Mouse (Mus musculus): Measurements from ENCODE around the gene Gm20696. TPM values are rescaled to one million over a fixed set of nuclear protein-coding genes. Genes with fewer than 3 reads are reported as not detected.

The Gm20696 gene
- polyA plus RNA-seq, 1 experiment from 2014 or later = 3.2 TPM

- H3K36me3 ChIP-seq = 0 out of 2 replicates have a peak, but pooled peaks cover 2% of the 10 kb centered on the region
- no peaks in the 10 kb centered on the region for H3K9me3 ChIP-seq (replicated peaks)
- WGBS = 83% methylated on average over 5 of the region's 5 CpGs
- no peak overlapping the region for H3K4me3 ChIP-seq
- H3K27ac ChIP-seq (replicated peaks) = no peak overlapping the region
- DNase-seq (ENCODE audit: low spot score) = no peak
- no peaks in the 10 kb centered on the region for H3K27me3 ChIP-seq (ENCODE audit: low read depth, poor library complexity, severe bottlenecking)
- H3K4me1 ChIP-seq = peaks cover 34% of the 10 kb centered on the region
Measured at GRCm38 (mm10) chr6:99631637-99632036, 35.0 kb downstream of the Gm20696 start.

DNA sequence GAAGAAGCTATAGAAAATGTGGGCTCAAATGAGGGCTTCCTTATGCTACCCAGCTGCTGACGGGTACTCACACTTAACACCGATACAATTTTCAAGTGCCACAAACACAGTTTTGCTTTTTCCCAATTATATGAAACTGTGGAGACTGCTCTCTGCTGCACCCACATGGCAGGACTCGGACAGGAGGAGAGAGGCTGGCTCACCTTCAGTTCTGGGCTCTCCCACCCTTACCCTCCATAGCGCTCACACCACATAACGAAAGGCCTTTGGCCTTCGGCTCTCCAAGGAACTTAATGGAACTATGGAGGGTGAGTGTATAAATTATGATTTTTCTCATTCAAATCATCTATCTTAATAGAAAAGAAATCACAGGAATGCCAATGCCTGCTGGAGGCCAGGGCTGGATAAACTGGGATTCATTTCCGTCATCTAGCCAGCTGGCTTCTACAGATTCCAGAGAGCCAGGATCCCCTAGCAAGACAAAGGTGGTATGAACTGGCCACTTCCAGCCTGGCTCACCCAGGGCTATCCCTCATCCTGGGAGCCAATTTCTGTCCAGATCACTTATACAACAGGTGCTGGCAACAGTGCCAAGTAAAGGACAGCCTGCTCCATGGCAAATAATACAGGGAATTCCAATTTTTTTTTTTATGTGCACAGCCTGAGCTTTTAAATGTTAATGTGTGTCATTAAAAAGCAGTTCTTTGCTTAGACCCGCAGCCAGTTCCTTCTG, 36.7 kb downstream of the Gm20696 start:
- Histone ChIP-seq H3K4me3 (no peak overlapping the region), H3K27me3 (ENCODE audit: low read depth, poor library complexity, severe bottlenecking) (no peaks in the 10 kb centered on the region), H3K9me3 (replicated peaks) (no peaks in the 10 kb centered on the region), H3K4me1 (peaks cover 44% of the 10 kb centered on the region), H3K36me3 (0 out of 2 replicates have a peak, but pooled peaks cover 2% of the 10 kb centered on the region), H3K27ac (replicated peaks) (no peak overlapping the region)
- WGBS = 81% methylated on average over 8 of the region's 8 CpGs
- no peak for DNase-seq (ENCODE audit: low spot score)

GRCm38 (mm10) chr6:99626347-99626746, 40.2 kb downstream of the Gm20696 start:
- DNase-seq (ENCODE audit: low spot score) = no peak
- peaks cover 39% of the 10 kb centered on the region for H3K4me1 ChIP-seq
- no peaks in the 10 kb centered on the region for H3K9me3 ChIP-seq (replicated peaks)
- 64% methylated on average over 2 of the region's 2 CpGs for WGBS
- H3K36me3 ChIP-seq = no peaks in the 10 kb centered on the region
- no peak overlapping the region for H3K4me3 ChIP-seq
- H3K27me3 ChIP-seq (ENCODE audit: low read depth, poor library complexity, severe bottlenecking) = peaks cover 4% of the 10 kb centered on the region; the same call in 1 of the 2 replicates
- peak overlapping the region; percentile 69 for H3K27ac ChIP-seq (replicated peaks)

DNA sequence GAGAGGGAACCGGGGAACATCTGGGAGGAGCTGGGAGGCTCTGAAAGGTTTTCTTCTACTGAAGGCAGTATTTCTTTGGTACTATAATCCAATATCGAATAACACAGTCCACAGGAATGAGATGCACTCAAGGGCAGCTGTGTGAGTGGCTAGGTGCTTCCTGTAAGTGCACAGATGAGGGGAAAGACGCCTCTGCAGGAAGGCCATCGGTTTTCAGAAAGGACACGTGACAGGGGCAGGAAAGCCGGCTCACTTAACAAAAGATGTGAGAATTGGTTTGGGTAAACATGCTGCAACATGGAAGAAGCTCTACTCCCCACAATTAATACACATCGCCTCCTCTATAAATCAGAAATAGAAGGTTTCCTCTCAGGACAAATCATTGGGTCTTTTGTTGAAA, 40.8 kb downstream of the Gm20696 start:
- Histone ChIP-seq H3K27ac (replicated peaks) (peak overlapping the region; percentile 69), H3K9me3 (replicated peaks) (no peaks in the 10 kb centered on the region), H3K4me1 (peaks cover 39% of the 10 kb centered on the region), H3K27me3 (ENCODE audit: low read depth, poor library complexity, severe bottlenecking) (peaks cover 7% of the 10 kb centered on the region), H3K36me3 (no peaks in the 10 kb centered on the region), H3K4me3 (0 out of 2 replicates have a peak overlapping the region, but pooled peaks have one; percentile 1)
- no peak for DNase-seq (ENCODE audit: low spot score)
- WGBS = 28% methylated on average over 7 of the region's 7 CpGs

GRCm38 (mm10) chr6:99625306-99625705, 41.3 kb downstream of the Gm20696 start:
- Histone ChIP-seq H3K36me3 (no peaks in the 10 kb centered on the region), H3K4me3 (0 out of 2 replicates have a peak overlapping the region, but pooled peaks have one; percentile 1), H3K27ac (replicated peaks) (peak overlapping the region; percentile 69), H3K27me3 (ENCODE audit: low read depth, poor library complexity, severe bottlenecking) (peaks cover 7% of the 10 kb centered on the region), H3K9me3 (replicated peaks) (no peaks in the 10 kb centered on the region), H3K4me1 (peaks cover 39% of the 10 kb centered on the region)
- no peak for DNase-seq (ENCODE audit: low spot score)
- 44% methylated on average over 7 of the region's 7 CpGs for WGBS

DNA sequence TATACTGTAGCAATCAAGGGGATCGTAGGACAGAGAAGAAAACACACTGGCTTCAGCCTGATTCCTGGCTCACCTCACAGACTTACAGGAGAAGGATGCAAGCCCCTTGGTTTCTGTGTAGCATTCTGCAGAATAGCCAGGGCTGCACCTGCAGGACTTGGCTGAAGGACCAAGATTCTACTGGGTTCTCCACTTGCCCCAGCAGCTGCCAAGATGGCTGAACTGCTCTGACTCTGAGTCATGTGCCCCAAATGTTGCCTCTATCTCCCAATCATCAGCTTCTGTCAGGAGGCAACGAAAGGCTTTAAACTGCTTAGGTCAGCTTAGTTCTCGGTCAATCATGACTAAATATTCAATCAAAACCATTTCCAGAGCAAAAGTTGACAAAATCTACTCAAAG, 42.1 kb downstream of the Gm20696 start:
- Histone ChIP-seq H3K27ac (replicated peaks) (no peak overlapping the region), H3K27me3 (ENCODE audit: low read depth, poor library complexity, severe bottlenecking) (peaks cover 7% of the 10 kb centered on the region), H3K9me3 (replicated peaks) (no peaks in the 10 kb centered on the region), H3K4me1 (peaks cover 39% of the 10 kb centered on the region), H3K4me3 (no peak overlapping the region), H3K36me3 (no peaks in the 10 kb centered on the region)
- no peak for DNase-seq (ENCODE audit: low spot score)
- 84% methylated on average over 3 of the region's 3 CpGs for WGBS

GRCm38 (mm10) chr6:99623641-99624040, 43.0 kb downstream of the Gm20696 start:
- H3K4me3 ChIP-seq = no peak overlapping the region
- peaks cover 39% of the 10 kb centered on the region for H3K4me1 ChIP-seq
- DNase-seq (ENCODE audit: low spot score) = peak; percentile 51
- H3K27ac ChIP-seq (replicated peaks) = 0 out of 2 replicates have a peak overlapping the region, but pooled peaks have one; percentile 30
- H3K9me3 ChIP-seq (replicated peaks) = no peaks in the 10 kb centered on the region
- H3K27me3 ChIP-seq (ENCODE audit: low read depth, poor library complexity, severe bottlenecking) = peaks cover 11% of the 10 kb centered on the region
- 14% methylated on average over 6 of the region's 6 CpGs for WGBS
- H3K36me3 ChIP-seq = no peaks in the 10 kb centered on the region

- H3K36me3 ChIP-seq = no peaks in the 10 kb centered on the region
- no peak overlapping the region for H3K4me3 ChIP-seq
- no peak for DNase-seq (ENCODE audit: low spot score)
- H3K9me3 ChIP-seq (replicated peaks) = no peaks in the 10 kb centered on the region
- 76% methylated on average over 4 of the region's 4 CpGs for WGBS
- peaks cover 35% of the 10 kb centered on the region for H3K27me3 ChIP-seq (ENCODE audit: low read depth, poor library complexity, severe bottlenecking)
- H3K4me1 ChIP-seq = peaks cover 52% of the 10 kb centered on the region
- no peak overlapping the region for H3K27ac ChIP-seq (replicated peaks)
Measured at GRCm38 (mm10) chr6:99621167-99621566, 45.4 kb downstream of the Gm20696 start.

GRCm38 (mm10) chr6:99620471-99620870, 46.1 kb downstream of the Gm20696 start:
- peaks cover 52% of the 10 kb centered on the region for H3K4me1 ChIP-seq
- no peaks in the 10 kb centered on the region for H3K36me3 ChIP-seq
- no peak overlapping the region for H3K27ac ChIP-seq (replicated peaks)
- H3K27me3 ChIP-seq (ENCODE audit: low read depth, poor library complexity, severe bottlenecking) = peaks cover 38% of the 10 kb centered on the region
- H3K9me3 ChIP-seq (replicated peaks) = no peaks in the 10 kb centered on the region
- 80% methylated on average over 7 of the region's 7 CpGs for WGBS
- H3K4me3 ChIP-seq = no peak overlapping the region
- DNase-seq (ENCODE audit: low spot score) = no peak

GRCm38 (mm10) chr6:99619964-99620363, 46.6 kb downstream of the Gm20696 start:
- H3K9me3 ChIP-seq (replicated peaks) = no peaks in the 10 kb centered on the region
- H3K36me3 ChIP-seq = no peaks in the 10 kb centered on the region
- no peak overlapping the region for H3K27ac ChIP-seq (replicated peaks)
- no peak for DNase-seq (ENCODE audit: low spot score)
- no peak overlapping the region for H3K4me3 ChIP-seq
- peaks cover 54% of the 10 kb centered on the region for H3K4me1 ChIP-seq
- 75% methylated on average over 8 of the region's 8 CpGs for WGBS
- peaks cover 40% of the 10 kb centered on the region for H3K27me3 ChIP-seq (ENCODE audit: low read depth, poor library complexity, severe bottlenecking)

DNA sequence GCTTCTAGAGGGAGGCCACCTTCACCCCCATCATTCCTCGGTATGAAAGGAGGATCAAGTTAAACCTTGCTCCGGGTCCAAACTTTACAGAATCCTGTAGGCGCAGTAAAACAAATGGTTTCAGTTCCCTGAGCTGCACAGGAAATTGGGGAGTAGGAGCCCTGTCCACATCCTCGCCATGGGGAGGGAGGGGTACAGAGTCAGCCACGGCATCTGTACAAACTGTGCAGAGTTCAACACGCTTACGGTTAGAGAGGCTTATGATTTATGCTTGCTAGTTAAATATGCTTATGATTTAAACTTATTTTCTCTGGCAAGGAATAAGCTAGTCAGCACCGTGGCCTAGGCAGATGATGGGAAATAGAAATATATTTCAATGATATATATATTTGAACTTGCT, 47.1 kb downstream of the Gm20696 start:
- 86% methylated on average over 8 of the region's 8 CpGs for WGBS
- Histone ChIP-seq H3K36me3 (no peaks in the 10 kb centered on the region), H3K9me3 (replicated peaks) (no peaks in the 10 kb centered on the region), H3K27ac (replicated peaks) (no peak overlapping the region), H3K4me1 (peaks cover 54% of the 10 kb centered on the region), H3K27me3 (ENCODE audit: low read depth, poor library complexity, severe bottlenecking) (peaks cover 45% of the 10 kb centered on the region), H3K4me3 (no peak overlapping the region)
- no peak for DNase-seq (ENCODE audit: low spot score)

DNA sequence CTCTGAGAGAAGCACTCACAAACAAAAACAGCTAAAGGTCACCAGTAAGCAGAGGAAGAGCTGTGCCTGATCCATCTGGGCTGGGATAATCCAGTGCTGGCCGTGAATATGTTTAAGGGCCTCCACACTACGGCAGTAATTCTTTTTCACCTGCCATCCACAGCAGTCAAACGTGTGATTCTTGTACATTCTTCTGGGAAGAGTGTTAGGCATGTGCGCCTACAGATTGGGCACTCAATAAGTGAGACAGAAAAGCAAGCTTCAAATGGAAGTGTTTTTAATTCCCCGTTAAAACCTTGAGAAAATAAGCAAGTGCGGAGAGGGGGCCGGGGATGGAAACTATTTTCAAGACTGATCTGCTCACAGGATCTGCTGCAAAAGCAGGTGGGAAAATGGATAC, 48.7 kb downstream of the Gm20696 start:
- Histone ChIP-seq H3K4me3 (no peak overlapping the region), H3K4me1 (peaks cover 47% of the 10 kb centered on the region), H3K27ac (replicated peaks) (0 out of 2 replicates have a peak overlapping the region, but pooled peaks have one; percentile 9), H3K36me3 (no peaks in the 10 kb centered on the region), H3K27me3 (ENCODE audit: low read depth, poor library complexity, severe bottlenecking) (peaks cover 61% of the 10 kb centered on the region), H3K9me3 (replicated peaks) (no peaks in the 10 kb centered on the region)
- WGBS = 64% methylated on average over 7 of the region's 7 CpGs
- DNase-seq (ENCODE audit: low spot score) = no peak

GRCm38 (mm10) chr6:99617415-99617814, 49.2 kb downstream of the Gm20696 start:
- Histone ChIP-seq H3K4me1 (peaks cover 48% of the 10 kb centered on the region), H3K27me3 (ENCODE audit: low read depth, poor library complexity, severe bottlenecking) (peaks cover 61% of the 10 kb centered on the region), H3K9me3 (replicated peaks) (no peaks in the 10 kb centered on the region), H3K27ac (replicated peaks) (no peak overlapping the region), H3K36me3 (no peaks in the 10 kb centered on the region), H3K4me3 (no peak overlapping the region)
- no peak for DNase-seq (ENCODE audit: low spot score)
- 68% methylated on average over 1 of the region's 1 CpGs for WGBS

Measured in midbrain, embryonic 10.5 days (tissue).